Mouse (Mus musculus): ENCODE results near the gene Pxn. TPM values are rescaled to one million over a fixed set of nuclear protein-coding genes. Genes with fewer than 3 reads are reported as not detected.
A peak's percentile ranks its signal among the peaks of the same experiment; 100 is the strongest.

Gene Pxn
- polyA plus RNA-seq, 1 experiment, result 194 TPM

DNA sequence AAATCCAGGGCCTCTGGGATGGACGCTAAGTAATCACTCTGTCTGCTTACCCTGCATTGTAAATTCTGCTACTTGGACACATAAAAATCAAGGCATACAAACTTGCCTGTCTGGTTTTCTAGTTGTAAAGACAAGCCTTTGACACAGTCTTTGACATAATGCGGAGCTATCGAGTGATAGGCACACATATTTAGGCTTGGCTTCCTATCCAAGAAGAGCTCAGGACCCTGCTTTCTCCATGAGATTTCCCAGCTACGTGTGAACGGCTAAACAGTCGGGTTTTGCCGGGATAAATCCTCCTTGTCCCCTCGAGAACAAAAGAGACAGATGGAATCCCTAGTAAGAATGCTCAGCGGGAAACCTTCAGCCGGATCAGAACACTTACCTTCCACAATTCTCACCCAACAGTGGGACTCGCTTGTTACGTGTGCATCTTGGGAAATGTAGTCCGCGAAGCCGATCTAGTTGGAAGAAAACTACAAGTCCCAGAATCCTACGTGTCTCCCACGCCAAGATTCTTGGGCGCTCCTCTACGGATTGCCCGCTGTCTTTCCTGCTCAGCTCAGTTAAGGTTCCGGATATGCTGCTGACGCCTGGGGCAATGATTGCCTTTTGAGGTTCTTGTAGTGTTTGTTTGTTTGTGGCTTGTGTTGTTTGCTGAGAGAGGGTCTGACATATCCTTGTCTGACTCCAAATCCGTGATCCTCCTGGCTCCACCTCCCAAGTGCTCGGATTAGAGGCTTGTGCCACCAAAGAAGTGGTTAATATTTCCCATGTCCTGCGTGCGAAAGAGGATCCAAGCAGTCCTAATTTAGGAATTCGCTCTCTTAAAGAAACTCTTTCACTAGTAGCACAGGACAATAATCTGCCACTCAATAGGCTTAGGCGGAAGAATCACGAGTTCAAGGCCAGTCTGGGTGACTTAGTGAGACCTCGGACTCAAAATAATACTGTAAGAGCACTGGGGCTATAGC is 22.2 kb upstream of the Pxn start, which contains the start of gene Sirt4:
TSS of gene Sirt4 (minus strand) at position 779 of the 974 bp plus-strand sequence.
- peaks cover 21% of the 10 kb centered on the region for H3K4me1 ChIP-seq (ENCODE audit: control insufficient read depth, insufficient read depth, low read length)
- peak; percentile 86 to 94 for DNase-seq
- no peaks in the 10 kb centered on the region for H3K27me3 ChIP-seq (ENCODE audit: control insufficient read depth, insufficient read depth, low read length)
- H3K27ac ChIP-seq (ENCODE audit: insufficient read depth, low read length), result peak within 1 kb of the TSS; percentile 86
- 3% methylated on average over 30 of the region's 30 CpGs for WGBS
- H3K4me3 ChIP-seq (replicated peaks; ENCODE audit: insufficient read depth, low read depth, low read length), result peak within 1 kb of the TSS; percentile 68
- peak; percentile 89; the same call in 1 of the 2 replicates for TF ChIP-seq POLR2A (IDR thresholded peaks at IDR 0.05; ENCODE audit: borderline replicate concordance, insufficient read depth, low read length)
- TF ChIP-seq CTCF (IDR thresholded peaks at IDR 0.05; ENCODE audit: borderline replicate concordance, insufficient read depth, low read depth, low read length), result no peak

DNA sequence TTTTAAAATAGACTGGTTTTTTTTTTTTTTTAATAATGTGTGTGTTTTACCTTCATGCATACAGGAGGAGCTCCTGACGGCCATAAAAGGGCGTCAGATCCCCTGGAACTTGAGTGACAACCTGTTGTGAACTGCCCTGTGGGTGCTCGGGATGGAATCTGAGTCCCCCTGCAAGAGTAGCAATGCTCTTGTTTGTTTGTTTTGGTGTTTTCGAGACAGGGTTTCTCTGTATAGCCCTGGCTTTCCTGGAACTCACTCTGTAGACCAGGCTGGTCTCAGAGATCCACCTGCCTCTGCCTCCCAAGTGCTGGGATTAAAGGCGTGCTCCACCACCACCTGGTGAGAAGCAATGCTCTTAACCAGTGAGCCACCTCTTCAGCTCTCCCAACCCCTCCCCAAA is 21.5 kb upstream of the Pxn start:
- DNase-seq, result no peak
- peaks cover 21% of the 10 kb centered on the region for H3K4me1 ChIP-seq (ENCODE audit: control insufficient read depth, insufficient read depth, low read length)
- TF ChIP-seq CTCF (IDR thresholded peaks at IDR 0.05; ENCODE audit: borderline replicate concordance, insufficient read depth, low read depth, low read length) (no peak), POLR2A (IDR thresholded peaks at IDR 0.05; ENCODE audit: borderline replicate concordance, insufficient read depth, low read length) (no peak)
- peak overlapping the region; percentile 49 for H3K27ac ChIP-seq (ENCODE audit: insufficient read depth, low read length)
- H3K27me3 ChIP-seq (ENCODE audit: control insufficient read depth, insufficient read depth, low read length), result no peaks in the 10 kb centered on the region
- WGBS, result 53% methylated on average over 5 of the region's 5 CpGs
- H3K4me3 ChIP-seq (replicated peaks; ENCODE audit: insufficient read depth, low read depth, low read length), result no peak overlapping the region

DNA sequence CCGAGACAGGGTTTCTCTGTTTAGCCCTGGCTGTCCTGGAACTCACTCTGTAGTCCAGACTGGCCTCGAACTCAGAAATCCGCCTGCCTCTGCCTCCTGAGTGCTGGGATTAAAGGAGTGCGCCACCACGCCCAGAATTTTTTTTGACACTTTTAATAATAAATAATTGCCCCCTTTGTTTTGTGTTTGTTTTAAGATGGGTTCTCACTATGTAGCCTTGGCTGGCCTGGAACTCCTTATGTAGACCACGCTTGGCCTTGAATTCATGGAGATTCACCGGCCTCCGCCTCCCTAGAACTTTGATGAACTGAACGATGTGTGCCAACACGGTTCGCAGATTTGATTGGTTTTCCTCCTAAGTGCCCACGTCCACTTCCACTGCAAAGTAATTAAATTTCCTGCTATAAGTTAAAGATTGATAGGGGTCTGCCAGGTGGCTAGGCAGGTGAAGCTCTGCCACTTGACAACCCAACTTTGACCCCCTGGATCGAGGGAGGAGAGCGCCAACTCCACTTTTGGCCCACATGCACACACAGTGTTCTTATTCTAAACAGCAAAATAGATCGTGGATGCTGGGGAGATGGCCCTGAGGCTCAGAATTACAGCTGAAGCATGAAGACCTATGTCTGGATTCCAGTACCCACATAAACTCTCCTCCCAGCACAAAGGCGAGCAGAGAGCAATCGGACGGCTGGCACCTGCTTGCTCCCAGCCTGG is 20.8 kb upstream of the Pxn start:
- no peak for TF ChIP-seq CTCF (IDR thresholded peaks at IDR 0.05; ENCODE audit: borderline replicate concordance, insufficient read depth, low read depth, low read length)
- Histone ChIP-seq H3K4me3 (replicated peaks; ENCODE audit: insufficient read depth, low read depth, low read length) (no peak overlapping the region), H3K4me1 (ENCODE audit: control insufficient read depth, insufficient read depth, low read length) (peaks cover 21% of the 10 kb centered on the region), H3K27me3 (ENCODE audit: control insufficient read depth, insufficient read depth, low read length) (no peaks in the 10 kb centered on the region), H3K27ac (ENCODE audit: insufficient read depth, low read length) (no peak overlapping the region)
- WGBS, result 84% methylated on average over 18 of the region's 18 CpGs
- no peak for DNase-seq

DNA sequence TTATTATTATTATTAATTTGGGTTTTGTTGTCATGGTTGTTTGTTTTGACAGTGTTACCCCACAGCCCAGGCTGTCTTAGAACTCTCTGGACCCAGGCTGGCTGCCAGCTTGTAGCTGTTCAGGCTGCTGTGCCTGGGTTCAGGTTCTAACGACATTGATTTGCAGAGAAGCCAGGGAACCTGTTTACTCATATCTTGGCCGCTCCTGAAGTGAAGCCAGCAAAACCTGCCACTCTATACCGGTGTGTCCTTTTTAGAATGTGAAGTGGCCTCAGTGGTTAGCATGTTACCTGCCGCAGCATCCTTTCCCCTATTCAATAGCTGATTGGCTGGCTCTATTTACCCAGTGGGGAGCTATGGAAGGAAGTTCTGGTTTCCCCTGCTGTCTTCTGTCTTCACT is 19.8 kb upstream of the Pxn start:
- Histone ChIP-seq H3K4me3 (replicated peaks; ENCODE audit: insufficient read depth, low read depth, low read length) (no peak overlapping the region), H3K4me1 (ENCODE audit: control insufficient read depth, insufficient read depth, low read length) (peaks cover 13% of the 10 kb centered on the region), H3K27me3 (ENCODE audit: control insufficient read depth, insufficient read depth, low read length) (no peaks in the 10 kb centered on the region), H3K27ac (ENCODE audit: insufficient read depth, low read length) (no peak overlapping the region)
- 58% methylated on average over 4 of the region's 4 CpGs for WGBS
- TF ChIP-seq CTCF (IDR thresholded peaks at IDR 0.05; ENCODE audit: borderline replicate concordance, insufficient read depth, low read depth, low read length), result no peak
- TF ChIP-seq POLR2A (IDR thresholded peaks at IDR 0.05; ENCODE audit: borderline replicate concordance, insufficient read depth, low read length), result no peak
- no peak for DNase-seq

DNA sequence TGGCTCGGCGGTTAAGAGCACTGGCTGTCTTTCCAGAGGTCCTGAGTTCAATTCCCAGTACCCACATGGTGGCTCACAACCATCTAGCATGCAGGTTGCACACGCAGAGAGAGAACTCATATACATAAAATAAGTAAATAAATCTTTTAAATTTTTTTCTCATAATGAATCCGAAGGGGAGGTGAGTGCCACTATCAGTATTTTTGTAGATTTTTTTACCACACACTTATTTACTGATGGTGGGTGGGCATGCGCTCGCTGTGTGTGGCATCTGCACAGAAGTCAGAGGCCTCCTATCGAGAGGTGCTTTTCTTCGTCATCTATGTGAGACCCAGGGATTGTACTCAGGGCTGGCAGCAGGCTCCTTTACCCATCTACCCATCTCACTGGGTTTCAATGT is 19.1 kb upstream of the Pxn start:
- Histone ChIP-seq H3K27me3 (ENCODE audit: control insufficient read depth, insufficient read depth, low read length) (no peaks in the 10 kb centered on the region), H3K27ac (ENCODE audit: insufficient read depth, low read length) (no peak overlapping the region), H3K4me3 (replicated peaks; ENCODE audit: insufficient read depth, low read depth, low read length) (no peak overlapping the region), H3K4me1 (ENCODE audit: control insufficient read depth, insufficient read depth, low read length) (peaks cover 14% of the 10 kb centered on the region; the same call in 1 of the 2 replicates)
- no peak for TF ChIP-seq CTCF (IDR thresholded peaks at IDR 0.05; ENCODE audit: borderline replicate concordance, insufficient read depth, low read depth, low read length)
- no peak for TF ChIP-seq POLR2A (IDR thresholded peaks at IDR 0.05; ENCODE audit: borderline replicate concordance, insufficient read depth, low read length)
- WGBS, result 80% methylated on average over 8 of the region's 8 CpGs
- no peak for DNase-seq

DNA sequence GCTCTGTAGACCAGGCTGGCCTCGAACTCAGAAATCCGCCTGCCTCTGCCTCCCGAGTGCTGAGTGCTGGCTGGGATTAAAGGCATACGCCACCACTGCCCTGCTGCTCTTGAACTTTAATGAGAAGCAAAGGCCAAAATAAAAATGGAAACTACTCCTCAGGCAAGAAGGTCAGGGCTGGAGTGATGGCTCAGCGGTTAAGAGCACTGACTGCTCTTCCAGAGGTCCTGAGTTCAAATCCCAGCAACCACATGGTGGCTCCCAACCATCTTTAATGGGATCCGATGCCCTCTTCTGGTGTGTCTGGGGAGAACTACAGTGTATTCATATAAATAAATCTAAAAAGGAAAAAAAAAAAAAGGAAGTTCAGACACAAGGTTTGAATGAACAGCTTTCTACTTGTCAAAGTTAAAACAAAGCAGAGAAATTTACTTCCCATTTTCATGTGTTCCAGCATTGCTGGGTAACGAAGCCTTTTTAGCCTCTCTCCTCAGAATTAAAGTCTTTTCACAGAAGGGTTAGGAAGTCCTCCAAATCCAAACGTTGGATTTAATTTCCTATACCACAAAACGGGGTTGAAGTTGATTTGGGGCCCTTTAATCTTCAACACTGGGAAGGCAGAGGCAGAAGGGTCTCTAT is 18.4 kb upstream of the Pxn start:
- Histone ChIP-seq H3K4me3 (replicated peaks; ENCODE audit: insufficient read depth, low read depth, low read length) (no peak overlapping the region), H3K27me3 (ENCODE audit: control insufficient read depth, insufficient read depth, low read length) (no peaks in the 10 kb centered on the region), H3K27ac (ENCODE audit: insufficient read depth, low read length) (peak overlapping the region; percentile 81; the same call in 1 of the 2 replicates), H3K4me1 (ENCODE audit: control insufficient read depth, insufficient read depth, low read length) (peaks cover 8% of the 10 kb centered on the region; the same call in 1 of the 2 replicates)
- DNase-seq, result no peak
- TF ChIP-seq POLR2A (IDR thresholded peaks at IDR 0.05; ENCODE audit: borderline replicate concordance, insufficient read depth, low read length) (no peak), CTCF (IDR thresholded peaks at IDR 0.05; ENCODE audit: borderline replicate concordance, insufficient read depth, low read depth, low read length) (no peak)
- 78% methylated on average over 9 of the region's 9 CpGs for WGBS

All from cerebellum, adult 2 months (tissue).